Mouse (Mus musculus): ENCODE measurements at regions not wholly inside any gene's neighbourhood (a gene's known extent, or its start where the extent isn't known, plus 50 kb on each side); places are given as distances from the start of the nearest gene placed in this dataset.

DNA sequence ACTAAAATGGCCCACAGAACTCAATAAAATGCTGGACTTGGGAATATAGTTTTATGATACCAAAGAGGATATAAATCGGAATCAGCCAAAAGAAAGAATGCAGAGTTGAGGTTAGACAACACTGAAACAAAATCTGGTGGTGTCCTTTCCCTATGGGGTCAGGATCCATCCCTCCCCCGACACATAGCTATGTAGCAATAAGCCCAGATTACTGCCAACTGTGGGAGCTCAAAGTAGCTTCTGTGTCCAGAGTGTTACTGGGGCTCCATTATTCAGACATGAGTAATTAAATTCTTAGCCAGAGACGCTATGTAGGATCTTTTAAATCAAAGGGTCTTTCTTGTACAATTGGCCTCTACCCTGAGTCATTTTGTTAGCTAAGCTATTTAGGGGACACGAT lies 109.4 kb upstream of the Igfbp7 start:
- TF ChIP-seq CTCF (IDR thresholded peaks at IDR 0.05; ENCODE audit: low read depth, low read length) = no peak
- no peak for TF ChIP-seq POLR2A (IDR thresholded peaks at IDR 0.05; ENCODE audit: borderline replicate concordance, low read depth, low read length)
